Mouse (Mus musculus) embryonic fibroblast, embryonic 13.5 days (primary cell): ENCODE measurements around the gene Gm48551.

ENCODE experiments used
- CTCF ChIP-seq: IDR thresholded peaks from 2 replicates; pipeline ENCODE4 v1.5.1; 2011; ENCODE audit warnings: mild to moderate bottlenecking, control low read depth, low read length, moderate library complexity, borderline replicate concordance; ENCODE audit not compliant: insufficient read depth
- POLR2A ChIP-seq: IDR thresholded peaks from 2 replicates; pipeline ENCODE4 v1.6.1; 2011; ENCODE audit warnings: low read depth, mild to moderate bottlenecking, control low read depth, low read length, moderate library complexity

GRCm38 (mm10) chr10:81413310-81414261 lies 29.3 kb downstream of the Gm48551 start:
- TF ChIP-seq CTCF (no peak), POLR2A (no peak)
